Mouse (Mus musculus) activated CD4-positive, CD25-positive, alpha-beta regulatory T cell (primary cell): ENCODE data around the gene Olfr645. TPM values are rescaled to one million over a fixed set of nuclear protein-coding genes. Genes with fewer than 3 reads are reported as not detected.

Source experiments
- polyA plus RNA-seq, 2 experiments: library from polyadenylated mRNA; unstranded; fragments of 100-300 nt; shearing (Covaris generic); gene quantifications; one replicate each; pipeline ENCODE4 v1.2.1; 2017

The Olfr645 gene
- not detected for polyA plus RNA-seq

GRCm38 (mm10) chr7:104085365-104085764 lies at the start of gene Olfr645:
Gene Olfr645 (minus strand): TSS chr7:104085465.

GRCm38 (mm10) chr7:104129726-104130125 lies 44.5 kb upstream of the Olfr645 start, which contains the start of gene Ubqln5:
Gene Ubqln5 (minus strand): TSS chr7:104129826.

DNA sequence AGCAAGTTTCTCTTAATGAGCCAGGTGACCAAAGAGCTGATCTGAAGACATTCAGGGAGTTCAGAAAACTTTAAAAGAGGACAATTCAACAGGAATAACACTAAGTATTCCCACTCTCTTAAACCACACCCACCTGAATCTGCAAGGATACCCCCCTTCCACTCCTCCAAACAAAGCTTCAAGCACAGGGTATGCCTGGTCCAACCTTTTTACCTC lies 19.4 kb upstream of the Olfr645 start, which contains the start of gene Olfr646:
TSS of gene Olfr646 (plus strand) at position 117 of the 216 bp plus-strand sequence.

DNA sequence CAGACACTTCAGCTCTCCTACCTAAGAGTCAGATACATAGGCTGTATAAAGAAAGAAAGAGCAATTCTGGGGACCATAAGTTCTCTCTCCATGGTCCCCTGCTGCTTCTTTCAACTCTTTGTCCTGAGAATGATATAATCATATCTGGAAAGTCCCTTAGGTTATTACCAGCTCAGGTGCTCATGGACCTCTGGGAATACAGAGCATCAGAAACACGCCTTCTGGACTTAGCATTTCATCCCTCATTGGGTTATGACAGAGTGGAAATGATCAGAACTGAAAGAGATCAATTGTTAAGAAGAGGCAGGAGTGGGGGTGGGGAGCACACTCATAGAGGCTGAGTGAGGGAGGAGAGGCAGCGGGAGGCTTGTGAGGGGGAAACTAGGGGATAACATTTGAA lies 13.5 kb downstream of the Olfr645 start, which contains the start of gene Olfr644:
TSS of gene Olfr644 (minus strand) at position 101 of the 400 bp plus-strand sequence.

GRCm38 (mm10) chr7:104061345-104061744 lies 23.9 kb downstream of the Olfr645 start, which contains the start of gene 4930516K23Rik:
Gene 4930516K23Rik (minus strand): TSS chr7:104061445.

GRCm38 (mm10) chr7:104052566-104052965 lies 32.7 kb downstream of the Olfr645 start, which contains the start of gene Olfr642:
Gene Olfr642 (minus strand): TSS chr7:104052666.

DNA sequence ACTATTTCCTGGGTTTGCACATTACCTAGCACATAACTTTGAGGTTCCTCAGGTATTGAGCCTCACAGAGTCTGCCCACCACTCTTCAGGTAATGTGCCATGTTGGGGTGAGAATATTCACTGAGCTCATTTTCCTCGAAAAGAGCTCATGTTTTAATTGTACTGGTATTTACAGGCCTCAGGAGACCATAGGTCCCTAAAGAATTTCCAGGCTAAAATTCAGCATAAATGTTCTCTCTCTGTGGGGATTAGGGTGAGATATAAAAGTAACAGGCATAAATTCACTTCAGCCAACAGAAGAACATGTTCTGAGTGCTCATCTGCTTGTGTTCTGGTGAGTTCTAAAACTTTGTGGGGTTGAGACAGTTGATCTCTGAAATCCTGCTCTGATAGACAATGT lies 50.1 kb downstream of the Olfr645 start, which contains the start of gene Olfr641:
TSS of gene Olfr641 (plus strand) at position 301 of the 400 bp plus-strand sequence.

Other genes with a start within 250 kb of the Olfr645 start
- not detected for gene Hbb-bh2, start 244.9 kb downstream of the Olfr645 start, polyA plus RNA-seq
- not detected for gene Hbb-bh1, start 242.3 kb downstream of the Olfr645 start, polyA plus RNA-seq
- gene Hbb-y, start 232.2 kb downstream of the Olfr645 start, polyA plus RNA-seq = not detected
- gene Olfr66, start 199.2 kb downstream of the Olfr645 start, polyA plus RNA-seq = not detected
- gene Olfr64, start 191.0 kb downstream of the Olfr645 start, polyA plus RNA-seq = not detected
- gene Olfr65, start 182.0 kb downstream of the Olfr645 start, polyA plus RNA-seq = not detected
- not detected for gene Olfr631, start 156.6 kb downstream of the Olfr645 start, polyA plus RNA-seq
- gene Olfr632, start 151.1 kb downstream of the Olfr645 start, polyA plus RNA-seq = not detected
- not detected for gene Olfr633, start 141.0 kb downstream of the Olfr645 start, polyA plus RNA-seq
- gene Olfr635, start 114.3 kb downstream of the Olfr645 start, polyA plus RNA-seq = under 1 TPM in 1 of 2 experiments, not detected in 1; 0.04 TPM
- not detected for gene Olfr638, start 86.7 kb downstream of the Olfr645 start, polyA plus RNA-seq
- gene Olfr639, start 68.2 kb downstream of the Olfr645 start, polyA plus RNA-seq = under 1 TPM; 0.04 TPM
- not detected for gene Olfr640, start 59.9 kb downstream of the Olfr645 start, polyA plus RNA-seq
- gene Olfr641, start 50.0 kb downstream of the Olfr645 start, polyA plus RNA-seq = not detected
- gene Olfr642, start 32.8 kb downstream of the Olfr645 start, polyA plus RNA-seq = under 1 TPM in 1 of 2 experiments, not detected in 1; 0.05 TPM
- gene 4930516K23Rik, start 24.0 kb downstream of the Olfr645 start, polyA plus RNA-seq = under 1 TPM in 1 of 2 experiments, not detected in 1; 0.18 TPM
- not detected for gene Olfr644, start 13.6 kb downstream of the Olfr645 start, polyA plus RNA-seq
- not detected for gene Olfr646, start 19.4 kb upstream of the Olfr645 start, polyA plus RNA-seq
- gene Ubqln5, start 44.4 kb upstream of the Olfr645 start, polyA plus RNA-seq = not detected
- gene Olfr643, start 51.9 kb upstream of the Olfr645 start, polyA plus RNA-seq = not detected
- gene Ubqln3, start 57.8 kb upstream of the Olfr645 start, polyA plus RNA-seq = not detected
- under 1 TPM in 1 of 2 experiments, not detected in 1; 0.57 TPM for gene Ubqlnl, start 65.1 kb upstream of the Olfr645 start, polyA plus RNA-seq
- not detected for gene Olfm5, start 79.4 kb upstream of the Olfr645 start, polyA plus RNA-seq
- gene Olfr648, start 97.9 kb upstream of the Olfr645 start, polyA plus RNA-seq = under 1 TPM in 1 of 2 experiments, not detected in 1; 0.10 TPM
- gene Olfr649, start 110.5 kb upstream of the Olfr645 start, polyA plus RNA-seq = not detected
- 1 to 10 TPM; 1.9 to 2.3 TPM for gene Trim6, start 133.3 kb upstream of the Olfr645 start, polyA plus RNA-seq
- 10 to 100 TPM; 37.5 to 46.9 TPM for gene Trim34a, start 159.0 kb upstream of the Olfr645 start, polyA plus RNA-seq
- gene Trim5, start 202.6 kb upstream of the Olfr645 start, polyA plus RNA-seq = 10 to 100 TPM; 26.9 to 27.7 TPM
- gene Trim12a, start 230.0 kb upstream of the Olfr645 start, polyA plus RNA-seq = 100 to 1,000 TPM; 132 to 180 TPM
- 1 to 10 TPM in 1 of 2 experiments, under 1 TPM in 1; 0.25 to 1.1 TPM for gene Trim34b, start 244.0 kb upstream of the Olfr645 start, polyA plus RNA-seq